Mouse (Mus musculus) liver, embryonic 14.5 days (tissue): Measurements from ENCODE around the gene Atrnl1.

Experiments used
- CTCF ChIP-seq: IDR thresholded peaks from 2 replicates; pipeline ENCODE4 v1.5.1; 2016; ENCODE audit warnings: antibody characterized with exemption, low read depth, control low read depth
- EP300 ChIP-seq: IDR thresholded peaks from 2 replicates; pipeline ENCODE4 v1.6.1; 2016; ENCODE audit warnings: antibody characterized with exemption, low read depth

- no peak for TF ChIP-seq CTCF
- no peak for TF ChIP-seq EP300
These were observed 320.8 kb downstream of the Atrnl1 start for GRCm38 (mm10) chr19:57931626-57932025.
